Mouse (Mus musculus) midbrain, embryonic 16.5 days (tissue): ENCODE results near the gene Rnf185. TPM values are rescaled to one million over a fixed set of nuclear protein-coding genes. Genes with fewer than 3 reads are reported as not detected.

ENCODE experiments used
- ATAC-seq: fragments of 200-750 bp; cut with Nextera tagmentation; 2 replicates; pipeline ENCODE4 v1.8.0; 2017; ENCODE audit warnings: moderate TSS enrichment
- H3K27ac ChIP-seq: fragments of 300-500 bp; sonication (generic); 2 replicates; pipeline ENCODE4 v1.5.1; 2014; ENCODE audit warnings: mild to moderate bottlenecking, low read length, mixed read lengths
- H3K27me3 ChIP-seq: fragments of 300-500 bp; sonication (generic); 2 replicates; pipeline ENCODE4 v1.6.1; 2014; ENCODE audit warnings: low read depth, low read length, mixed read lengths; ENCODE audit not compliant: control insufficient read depth, insufficient read depth
- H3K36me3 ChIP-seq: fragments of 300-500 bp; sonication (generic); 2 replicates; pipeline ENCODE4 v1.6.1; 2014; ENCODE audit warnings: mild to moderate bottlenecking, low read length, moderate library complexity, mixed read lengths; ENCODE audit not compliant: control insufficient read depth, insufficient read depth
- H3K4me1 ChIP-seq: fragments of 300-500 bp; sonication (generic); 2 replicates; pipeline ENCODE4 v1.6.1; 2014; ENCODE audit warnings: mild to moderate bottlenecking, low read length, mixed read lengths; ENCODE audit not compliant: control insufficient read depth, insufficient read depth
- H3K4me2 ChIP-seq: fragments of 300-500 bp; sonication (generic); 2 replicates; pipeline ENCODE4 v1.6.1; 2014; ENCODE audit warnings: mild to moderate bottlenecking, low read length, mixed read lengths
- H3K4me3 ChIP-seq: fragments of 300-500 bp; sonication (generic); 2 replicates; pipeline ENCODE4 v1.5.1; 2014; ENCODE audit warnings: low read depth, mild to moderate bottlenecking, low read length, moderate library complexity, mixed read lengths
- H3K9ac ChIP-seq: fragments of 300-500 bp; sonication (generic); 2 replicates; pipeline ENCODE4 v1.6.1; 2014; ENCODE audit warnings: low read depth, low read length, mixed read lengths
- H3K9me3 ChIP-seq: fragments of 300-500 bp; sonication (generic); replicated peaks from 2 replicates; pipeline ENCODE4 v1.6.1; 2014; ENCODE audit warnings: mild to moderate bottlenecking, low read length, mixed read lengths; ENCODE audit not compliant: control insufficient read depth, poor library complexity, severe bottlenecking
- WGBS: fragments of 180-500 bp; shearing (Covaris S2); extraction: QIAGEN DNeasy Blood & Tissue Kit; methylation state at CpG from one replicate; pipeline ENCODE4 v1.1.7; 2014; 5-methylcytosine and 5-hydroxymethylcytosine counted together
- polyA plus RNA-seq: library from polyadenylated mRNA; unstranded; fragments of >200 nt; fragmentation: Nextera tagmentation; extraction: Ambion mirVana; gene quantifications from 2 replicates; pipeline ENCODE4 v1.2.1, GENCODE M21; 2015

Gene Rnf185
- polyA plus RNA-seq, 1 experiment from 2014 or later: 46.2 TPM

DNA sequence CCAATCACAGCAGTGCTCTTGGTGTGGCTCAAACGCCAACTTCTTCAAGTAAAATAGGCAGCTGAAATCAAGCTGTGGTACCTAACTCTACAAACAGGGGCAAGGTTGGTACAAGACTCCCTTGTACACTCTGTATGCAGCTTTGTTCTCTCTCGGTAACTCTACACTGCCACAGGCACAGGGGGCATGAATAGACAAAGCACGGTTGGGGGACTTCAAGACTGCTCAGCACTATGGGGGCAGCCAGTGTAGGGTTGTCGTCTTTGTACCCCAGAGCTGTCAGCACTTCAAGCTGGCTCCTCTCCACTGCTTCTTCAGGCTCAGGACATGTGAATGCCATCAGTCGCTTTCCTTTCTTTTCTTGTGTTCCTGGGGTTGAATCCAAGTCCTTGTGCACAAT, 57.6 kb downstream of the Rnf185 start:
- Histone ChIP-seq H3K9ac (no peak overlapping the region), H3K36me3 (no peaks in the 10 kb centered on the region), H3K4me1 (no peaks in the 10 kb centered on the region), H3K27ac (no peak overlapping the region), H3K9me3 (no peaks in the 10 kb centered on the region), H3K4me3 (no peak overlapping the region), H3K27me3 (no peaks in the 10 kb centered on the region), H3K4me2 (no peak overlapping the region)
- 52% methylated on average over 5 of the region's 5 CpGs for WGBS
- ATAC-seq: no peak

GRCm38 (mm10) chr11:3392526-3392925, 59.6 kb downstream of the Rnf185 start:
- no peak overlapping the region for H3K9ac ChIP-seq
- no peaks in the 10 kb centered on the region for H3K27me3 ChIP-seq
- WGBS: 81% methylated on average over 8 of the region's 8 CpGs
- no peaks in the 10 kb centered on the region for H3K4me1 ChIP-seq
- H3K9me3 ChIP-seq: no peaks in the 10 kb centered on the region
- H3K4me2 ChIP-seq: no peak overlapping the region
- no peak overlapping the region for H3K4me3 ChIP-seq
- ATAC-seq: no peak
- H3K27ac ChIP-seq: no peak overlapping the region
- no peaks in the 10 kb centered on the region for H3K36me3 ChIP-seq

DNA sequence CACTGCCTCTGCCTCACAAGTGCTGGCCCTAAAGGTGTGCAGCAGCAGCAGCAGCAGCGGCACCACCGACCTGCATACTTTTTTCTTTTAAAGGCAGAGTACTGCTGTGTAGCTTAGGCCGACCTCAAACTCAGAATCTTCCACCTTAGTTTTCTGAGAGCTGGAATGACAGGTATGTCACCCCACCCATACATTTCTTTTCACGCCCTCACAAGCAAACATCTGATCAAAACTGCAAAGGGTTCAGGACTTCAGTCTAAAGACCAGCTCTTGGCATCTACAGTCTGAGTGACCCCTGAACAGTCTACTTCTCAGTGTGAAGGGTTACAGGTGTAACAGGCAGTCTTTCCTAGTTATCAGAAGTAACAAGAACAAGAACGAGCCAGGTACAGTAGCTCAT, 61.4 kb downstream of the Rnf185 start:
- Histone ChIP-seq H3K9me3 (no peaks in the 10 kb centered on the region), H3K4me1 (no peaks in the 10 kb centered on the region), H3K9ac (no peak overlapping the region), H3K27ac (no peak overlapping the region), H3K36me3 (no peaks in the 10 kb centered on the region), H3K4me3 (no peak overlapping the region), H3K27me3 (no peaks in the 10 kb centered on the region), H3K4me2 (no peak overlapping the region)
- ATAC-seq: no peak
- WGBS: 89% methylated on average over 5 of the region's 5 CpGs

DNA sequence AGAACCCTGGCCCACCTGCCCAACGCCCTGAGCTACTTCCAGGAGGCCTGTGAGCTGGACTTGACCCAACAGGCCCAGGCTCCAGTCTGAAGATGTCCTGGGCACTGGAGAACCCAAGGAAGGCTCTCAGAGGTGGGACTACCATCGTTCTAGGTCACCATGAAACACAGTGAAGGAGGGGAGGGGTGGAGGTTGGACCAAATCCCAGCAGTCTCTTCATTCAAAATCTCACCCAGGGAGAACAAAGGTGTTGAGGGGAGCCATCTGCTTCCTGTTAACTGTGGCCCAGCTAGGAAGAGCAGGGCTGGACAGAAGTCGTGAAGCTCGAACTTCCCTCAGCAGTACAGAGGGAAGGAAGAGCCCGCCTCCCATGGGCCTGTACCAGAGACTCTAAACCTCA, 62.2 kb downstream of the Rnf185 start:
- no peaks in the 10 kb centered on the region for H3K27me3 ChIP-seq
- no peak overlapping the region for H3K9ac ChIP-seq
- WGBS: 85% methylated on average over 5 of the region's 5 CpGs
- H3K4me3 ChIP-seq: no peak overlapping the region
- no peak overlapping the region for H3K4me2 ChIP-seq
- no peak for ATAC-seq
- no peak overlapping the region for H3K27ac ChIP-seq
- no peaks in the 10 kb centered on the region for H3K9me3 ChIP-seq
- no peaks in the 10 kb centered on the region for H3K36me3 ChIP-seq
- H3K4me1 ChIP-seq: no peaks in the 10 kb centered on the region

DNA sequence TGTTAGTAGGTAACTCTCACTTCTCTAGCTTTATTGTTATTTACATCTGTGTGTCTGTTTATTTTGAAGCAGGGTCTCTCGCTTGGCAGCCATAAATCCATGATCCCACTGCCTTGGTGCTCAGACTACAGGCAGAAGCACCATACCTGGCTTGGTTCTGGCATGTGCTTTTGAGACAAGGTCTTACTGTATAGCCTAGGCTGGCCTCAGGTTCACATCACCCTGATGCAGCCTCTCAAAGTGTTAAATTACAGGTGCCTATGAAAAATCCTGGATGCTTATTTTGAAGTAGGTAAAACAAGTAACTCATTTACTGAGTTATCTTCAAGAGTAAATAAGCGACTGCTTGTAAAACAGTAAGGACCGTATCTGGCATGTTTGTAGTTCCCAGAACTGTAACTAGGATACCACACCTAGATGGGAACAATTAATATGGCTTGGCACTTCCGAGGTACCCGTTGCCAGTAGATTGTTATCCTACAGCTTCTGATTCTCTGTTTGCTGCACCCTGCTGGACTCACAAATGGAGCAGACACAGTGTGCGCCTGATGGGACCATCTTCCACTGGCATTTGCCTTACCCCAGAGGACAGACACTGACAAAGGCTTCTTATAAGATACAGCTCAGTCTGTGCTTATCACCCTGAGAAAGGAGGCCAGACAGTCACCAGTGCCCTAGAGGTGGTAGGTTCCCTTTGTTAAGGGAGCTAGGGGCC, 64.5 kb downstream of the Rnf185 start:
- Histone ChIP-seq H3K9me3 (no peaks in the 10 kb centered on the region), H3K4me1 (no peaks in the 10 kb centered on the region), H3K27ac (no peak overlapping the region), H3K9ac (no peak overlapping the region), H3K27me3 (no peaks in the 10 kb centered on the region), H3K36me3 (no peaks in the 10 kb centered on the region), H3K4me2 (no peak overlapping the region), H3K4me3 (no peak overlapping the region)
- WGBS: 89% methylated on average over 6 of the region's 6 CpGs
- ATAC-seq: peak; percentile 32; the same call in 1 of the 2 replicates

- no peaks in the 10 kb centered on the region for H3K36me3 ChIP-seq
- H3K4me1 ChIP-seq: no peaks in the 10 kb centered on the region
- no peak overlapping the region for H3K27ac ChIP-seq
- no peaks in the 10 kb centered on the region for H3K9me3 ChIP-seq
- H3K9ac ChIP-seq: no peak overlapping the region
- 28% methylated on average over 4 of the region's 4 CpGs for WGBS
- H3K4me2 ChIP-seq: no peak overlapping the region
- H3K4me3 ChIP-seq: no peak overlapping the region
- peak; percentile 79 for ATAC-seq
- no peaks in the 10 kb centered on the region for H3K27me3 ChIP-seq
Measured at GRCm38 (mm10) chr11:3386941-3387368, 65.2 kb downstream of the Rnf185 start.

- H3K27ac ChIP-seq: no peak overlapping the region
- H3K9ac ChIP-seq: no peak overlapping the region
- H3K36me3 ChIP-seq: no peaks in the 10 kb centered on the region
- ATAC-seq: no peak
- H3K27me3 ChIP-seq: no peaks in the 10 kb centered on the region
- H3K4me3 ChIP-seq: no peak overlapping the region
- 75% methylated on average over 5 of the region's 5 CpGs for WGBS
- no peak overlapping the region for H3K4me2 ChIP-seq
- H3K4me1 ChIP-seq: no peaks in the 10 kb centered on the region
- H3K9me3 ChIP-seq: no peaks in the 10 kb centered on the region
Measured at GRCm38 (mm10) chr11:3382602-3383594, 69.3 kb downstream of the Rnf185 start.

GRCm38 (mm10) chr11:3381148-3381814, 70.9 kb downstream of the Rnf185 start:
- no peak for ATAC-seq

More at GRCm38 (mm10) chr11:3381148-3381814, 70.9 kb downstream of the Rnf185 start:
- Histone ChIP-seq H3K4me2 (no peak overlapping the region), H3K4me3 (no peak overlapping the region), H3K27me3 (no peaks in the 10 kb centered on the region), H3K27ac (no peak overlapping the region), H3K9me3 (no peaks in the 10 kb centered on the region), H3K4me1 (no peaks in the 10 kb centered on the region), H3K36me3 (no peaks in the 10 kb centered on the region), H3K9ac (no peak overlapping the region)
- WGBS: 94% methylated on average over 6 of the region's 6 CpGs
